Mouse (Mus musculus) inflammation-experienced regulatory T-cells, adult 6 months (primary cell): ENCODE results near the gene Il1rn. TPM values are rescaled to one million over a fixed set of nuclear protein-coding genes. Genes with fewer than 3 reads are reported as not detected.

Source experiments
- ATAC-seq: one replicate; pipeline ENCODE4 v1.8.0; 2017
- polyA plus RNA-seq, 3 experiments: library from polyadenylated mRNA; unstranded; fragments of 100-300 nt; shearing (Covaris generic); gene quantifications; one replicate each; pipeline ENCODE4 v1.2.1; 2017

Il1rn gene
- polyA plus RNA-seq, 3 experiments from 2014 or later: 0.57 to 1.3 (median 1.1) TPM

DNA sequence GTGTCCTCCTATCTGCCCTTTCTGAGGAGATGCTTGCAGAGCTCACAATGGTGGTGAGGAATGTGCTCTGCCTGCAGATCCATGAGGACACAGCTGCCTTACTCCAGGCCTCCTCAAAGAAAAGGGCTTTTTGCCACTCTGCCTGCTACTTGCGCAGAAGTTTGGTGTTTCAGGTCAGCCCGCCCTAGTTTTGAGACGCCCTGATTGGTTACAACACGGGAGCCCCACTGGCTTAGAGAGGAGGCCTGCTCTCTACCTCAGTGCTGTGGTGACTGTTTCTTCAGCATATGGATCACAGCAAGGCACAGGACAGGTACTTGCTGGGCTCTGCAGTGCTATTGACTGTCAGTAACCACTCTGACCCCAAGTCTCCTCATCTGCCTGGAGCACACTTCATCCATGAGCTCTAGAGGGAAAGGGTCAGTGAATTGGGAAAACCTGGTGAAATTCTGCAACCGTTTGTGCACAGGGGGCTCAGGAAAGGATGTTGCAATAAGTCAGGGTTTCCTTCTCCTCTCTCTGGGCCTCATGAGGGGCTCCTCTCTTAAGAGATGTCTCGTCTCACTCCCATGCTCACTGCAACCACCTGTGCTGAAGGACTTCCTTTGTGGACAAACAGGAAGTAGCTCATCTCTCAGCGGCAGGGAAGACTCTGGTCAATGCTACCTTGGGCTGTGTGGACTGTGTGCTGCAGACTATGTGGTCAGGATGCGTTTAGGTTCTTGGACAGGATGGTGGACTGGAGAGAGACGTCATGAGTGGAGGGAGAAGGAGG, 46.0 kb downstream of the Il1rn start:
- ATAC-seq: no peak

DNA sequence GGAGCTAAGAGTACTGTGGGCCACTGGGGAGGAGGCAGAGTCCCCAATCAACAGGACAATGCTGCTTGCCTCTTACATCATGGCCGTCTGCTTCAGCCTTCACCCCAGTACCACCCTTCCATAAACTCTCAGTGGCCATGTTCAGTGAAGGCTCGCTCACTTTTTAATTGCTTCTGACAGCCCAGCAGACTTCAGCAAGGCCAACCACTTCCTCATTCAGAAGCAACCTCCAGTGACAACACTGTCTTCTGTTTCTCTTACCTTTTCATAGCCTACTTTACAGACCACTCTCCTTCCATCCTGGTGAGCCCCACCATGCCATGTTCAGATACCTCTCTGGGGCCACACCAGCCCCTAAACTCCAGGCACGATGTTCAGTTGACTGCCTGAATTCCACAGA, 47.0 kb downstream of the Il1rn start:
- ATAC-seq: no peak

DNA sequence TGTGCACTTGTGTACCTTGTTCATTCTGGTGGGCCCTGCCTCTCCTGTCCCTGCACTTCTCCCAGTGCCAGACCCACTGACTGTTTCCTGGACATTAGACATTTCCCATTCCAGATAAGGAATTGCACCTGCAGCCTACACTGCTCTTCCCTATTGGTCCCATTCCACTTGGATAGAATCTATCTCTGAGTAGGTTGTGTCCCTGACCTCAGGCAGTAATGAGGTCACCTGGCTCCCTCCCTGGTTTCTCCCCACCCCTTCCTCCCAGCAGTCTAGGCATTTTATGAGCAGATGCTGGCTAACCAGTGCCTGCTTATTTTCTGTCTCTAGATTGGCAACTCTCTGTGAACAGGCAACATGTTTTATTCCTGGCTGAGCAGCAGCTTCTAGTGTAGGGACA, 47.7 kb downstream of the Il1rn start:
- no peak for ATAC-seq

DNA sequence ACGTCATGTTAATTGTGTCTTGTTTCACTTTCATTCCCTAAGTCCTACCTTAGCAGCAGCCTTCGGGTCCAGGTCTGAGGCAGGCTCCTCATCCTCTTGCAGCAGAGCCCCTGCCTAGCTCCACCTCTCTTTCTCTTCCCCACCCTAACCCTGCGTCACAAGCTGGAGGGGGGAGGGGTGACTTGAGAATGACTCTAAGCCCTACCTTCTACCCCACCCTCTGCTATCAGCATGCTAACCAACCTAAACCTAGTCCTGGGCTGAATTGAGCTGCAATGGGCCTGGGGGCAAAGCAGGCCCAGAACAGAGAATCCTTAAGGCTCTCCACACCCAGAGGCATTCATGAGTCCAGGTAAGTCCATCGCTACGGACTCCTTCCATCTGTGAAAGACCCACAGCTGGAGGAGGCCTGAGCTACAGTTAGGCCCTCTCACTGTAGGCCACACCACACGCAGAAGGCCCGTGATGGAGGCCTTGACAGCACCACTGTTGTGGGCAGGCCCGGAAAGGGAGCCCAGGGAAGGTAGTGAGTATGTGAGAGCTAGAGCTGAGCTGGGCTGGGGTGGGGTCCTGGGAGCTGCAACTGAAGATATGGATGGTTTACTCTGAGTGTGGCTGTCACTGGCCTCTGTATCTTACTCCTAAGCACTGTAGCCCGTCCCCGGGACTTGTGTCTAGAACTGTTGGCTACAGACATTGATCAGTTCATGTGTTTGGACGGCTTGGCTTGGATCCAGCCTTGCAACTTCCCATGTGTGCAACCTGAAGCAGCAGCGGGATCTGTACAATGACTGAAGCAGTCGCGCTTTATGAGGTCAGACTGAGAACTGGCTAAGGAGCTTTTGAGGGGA, 48.7 kb downstream of the Il1rn start:
- peak; percentile 77 for ATAC-seq

GRCm38 (mm10) chr2:24386158-24386963, 49.7 kb downstream of the Il1rn start:
- peak; percentile 80 for ATAC-seq

DNA sequence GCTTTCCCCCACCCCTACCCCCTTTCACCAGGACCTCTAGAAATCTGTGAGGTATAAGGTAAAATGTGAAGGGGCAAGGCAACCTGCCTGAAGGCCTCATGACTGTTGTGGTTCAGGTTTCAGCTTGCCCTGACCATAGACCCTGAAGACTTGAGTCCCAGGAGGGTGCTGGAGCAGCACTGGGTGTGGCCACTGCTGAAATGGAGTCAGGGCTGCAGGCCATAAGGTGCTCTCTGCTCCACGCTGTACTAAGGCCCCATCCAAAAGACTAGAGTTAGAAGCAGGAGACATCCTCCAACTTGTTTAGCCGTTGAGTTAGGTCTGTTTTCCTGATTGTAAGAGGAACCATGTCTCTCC, 50.3 kb downstream of the Il1rn start:
- no peak for ATAC-seq

DNA sequence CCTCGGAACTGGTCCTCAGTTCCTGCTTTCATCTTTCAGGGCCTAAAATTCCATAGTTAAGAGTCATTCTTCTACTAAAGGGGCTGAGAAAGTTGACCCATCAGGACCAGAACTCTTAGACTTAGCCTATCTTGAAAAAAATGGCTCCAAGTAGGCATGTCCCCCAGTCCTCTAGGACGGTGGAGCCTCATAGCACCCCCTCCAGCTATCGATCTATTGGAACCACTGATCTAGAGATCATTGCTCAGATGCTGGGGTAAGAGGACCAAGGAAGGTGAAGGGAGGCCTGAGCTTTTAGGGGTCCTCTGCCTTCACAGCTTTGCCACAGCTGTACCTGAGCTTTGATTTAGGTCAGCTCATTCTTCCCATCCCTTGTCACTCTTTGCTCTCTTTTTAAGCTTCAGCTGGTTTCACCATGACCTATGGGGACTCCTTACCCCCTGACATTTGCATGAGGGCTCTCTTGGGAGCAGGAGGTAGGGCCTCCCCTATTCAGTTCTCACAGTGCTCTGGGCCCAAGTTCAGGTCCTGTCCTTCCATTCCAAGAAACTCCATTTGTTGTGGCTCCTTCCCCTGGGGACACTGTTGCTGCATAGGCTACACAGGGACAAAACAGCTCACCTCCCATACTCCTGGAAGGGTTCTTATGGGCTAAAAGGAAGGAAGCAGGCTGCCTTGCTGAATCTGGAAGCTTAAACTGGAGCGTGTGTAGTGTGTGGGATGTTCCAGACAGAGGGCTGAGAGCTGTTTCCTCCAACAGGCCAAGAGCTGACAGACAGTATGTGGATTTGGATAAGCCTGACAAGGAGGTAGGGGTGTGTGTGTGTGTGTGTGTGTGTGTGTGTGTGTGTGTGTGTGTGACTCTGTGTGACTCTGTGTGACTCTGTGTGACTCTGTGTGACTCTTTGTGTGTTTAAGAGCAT, 51.0 kb downstream of the Il1rn start:
- ATAC-seq: no peak

DNA sequence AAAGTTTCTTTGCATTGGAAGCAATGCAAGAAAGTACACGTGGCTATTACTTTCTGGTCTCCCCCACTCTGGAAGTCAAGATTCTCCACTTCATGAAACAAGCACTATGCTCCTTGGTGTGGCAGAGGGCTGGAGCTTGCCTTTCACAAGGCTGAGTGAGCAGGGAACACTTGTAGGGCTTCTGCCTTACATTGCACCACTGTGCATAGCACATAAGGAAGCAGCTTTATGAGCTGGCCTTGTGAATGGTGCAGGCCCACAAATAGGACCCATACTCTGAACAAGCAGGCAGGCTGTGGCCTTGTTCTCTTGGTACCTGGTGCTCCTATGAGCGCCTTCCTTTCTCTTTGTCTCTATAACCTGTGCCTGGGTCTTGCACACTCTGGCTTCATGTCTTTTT, 56.6 kb downstream of the Il1rn start:
- ATAC-seq: no peak

DNA sequence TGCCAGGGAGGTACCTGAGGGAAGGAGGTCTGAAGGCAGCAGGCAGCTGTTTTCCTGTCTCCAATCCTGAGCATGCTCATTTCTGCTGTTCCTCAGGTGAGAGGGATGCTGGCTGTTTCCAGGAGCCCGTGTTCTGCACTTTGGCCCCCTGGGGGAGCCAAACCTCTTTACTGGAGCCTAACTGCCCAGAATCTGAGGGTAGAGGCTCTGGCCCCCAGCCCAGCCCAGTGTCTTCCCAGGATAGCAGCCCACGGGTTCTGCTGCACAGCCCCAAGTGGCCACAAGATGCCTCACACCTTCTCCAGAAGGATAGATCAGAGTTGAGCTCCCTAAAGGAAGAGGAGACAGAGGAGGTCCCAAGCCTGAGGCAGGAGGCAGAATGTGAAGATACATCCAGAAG, 60.5 kb downstream of the Il1rn start:
- ATAC-seq: no peak

GRCm38 (mm10) chr2:24400711-24401110, 64.1 kb downstream of the Il1rn start:
- no peak for ATAC-seq

Other genes with a start within 250 kb of the Il1rn start
- gene Tbpl2, start 240.3 kb upstream of the Il1rn start, polyA plus RNA-seq: not detected
- not detected for gene Il1f8, start 183.7 kb upstream of the Il1rn start, polyA plus RNA-seq
- not detected for gene Il1f9, start 150.4 kb upstream of the Il1rn start, polyA plus RNA-seq
- not detected for gene Il1f6, start 121.4 kb upstream of the Il1rn start, polyA plus RNA-seq
- not detected for gene Il1f5, start 59.9 kb upstream of the Il1rn start, polyA plus RNA-seq
- gene Il1f10, start 45.7 kb upstream of the Il1rn start, polyA plus RNA-seq: not detected
- 10 to 100 TPM; 85.2 to 93.8 (median 89.3) TPM for gene Psd4, start 30.7 kb downstream of the Il1rn start, polyA plus RNA-seq
- not detected for gene Pax8, start 138.7 kb downstream of the Il1rn start, polyA plus RNA-seq